In genomic region chr16:89808168-89808567, GRCm38 (mm10) we compare ENCODE assay signal across 12 mouse cellular contexts.
"Had no signal": no experiment of that assay in that cellular context is flagged by ENCODE, and none has a peak within 500 bp of the region (broad histone marks: within the 10 kb centered on the region; RNA-seq: fewer than 3 reads in every experiment).

No protein-coding gene starts in this region.

- H3K9me3 ChIP-seq: limb, embryonic 15.5 days; midbrain, embryonic 12.5 days; stomach, embryonic 15.5 days had no signal

- H3K4me3 ChIP-seq: limb, embryonic 15.5 days; midbrain, embryonic 12.5 days; stomach, embryonic 15.5 days had no signal

- H3K27ac ChIP-seq: hindbrain, postnatal 0 days; limb, embryonic 15.5 days; midbrain, embryonic 12.5 days; stomach, embryonic 15.5 days had no signal

- ATAC-seq: hindbrain, postnatal 0 days; lung, postnatal 0 days; midbrain, embryonic 16.5 days had no signal

- H3K27me3 ChIP-seq: limb, embryonic 15.5 days; midbrain, embryonic 12.5 days; stomach, embryonic 15.5 days had no signal

- DNase-seq: kidney, adult 11 months; kidney, postnatal 14 days; lung, postnatal 4 days; right cerebral cortex, postnatal 14 days; thymus, adult 2 months; thymus, postnatal 25 days had no signal

- H3K4me1 ChIP-seq: stomach, embryonic 15.5 days had no signal

- H3K9ac ChIP-seq: limb, embryonic 15.5 days; midbrain, embryonic 12.5 days; stomach, embryonic 15.5 days had no signal

- H3K4me2 ChIP-seq: limb, embryonic 15.5 days; midbrain, embryonic 12.5 days; stomach, embryonic 15.5 days had no signal
